9 mouse cellular contexts compared by ENCODE assay signal in the genomic region with DNA sequence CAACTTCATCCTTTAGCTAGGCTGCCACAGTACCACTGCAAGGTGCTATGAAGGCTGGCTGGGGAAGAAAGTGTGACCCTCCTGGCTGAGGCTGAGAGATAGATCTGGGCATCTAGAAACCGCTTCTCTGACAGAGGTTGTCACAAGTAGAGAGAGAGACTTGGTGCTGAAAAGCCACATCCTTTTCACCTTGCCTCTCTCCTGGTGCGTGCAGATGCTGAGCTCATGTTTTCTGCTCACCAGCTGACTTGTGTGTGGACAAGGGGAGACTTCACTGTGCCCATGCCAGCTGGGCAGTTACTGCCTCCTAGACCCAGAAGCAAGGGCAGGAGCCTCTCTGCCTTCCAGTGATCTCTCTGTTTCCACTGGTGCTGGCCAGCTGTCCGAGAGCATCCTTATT. TPM values are rescaled to one million over a fixed set of nuclear protein-coding genes. Genes with fewer than 3 reads are reported as not detected.
DNase-seq lines count a peak whose midpoint lies in the region; ATAC-seq lines count a peak whose summit lies in the region.
"Had no signal": no experiment of that assay in that cellular context is flagged by ENCODE, and none has a peak within 500 bp of the region (broad histone marks: within the 10 kb centered on the region; RNA-seq: fewer than 3 reads in every experiment).

No protein-coding gene starts in this region.

- no peak for DNase-seq in heart, postnatal 25 days (ENCODE audit: low spot score)
- DNase-seq in CD8-positive naive resting alpha-beta T cell, adult 2 months (ENCODE audit: low read depth in 2 of 2, low spot score in 2 of 2), result peak; percentile 46 to 52
- DNase-seq in natural killer cell, adult 2 months (ENCODE audit: low spot score in 2 of 2), result peak; percentile 50 to 55
- no peak for DNase-seq in cerebellum, adult 11-12 months
- DNase-seq in adrenal gland, postnatal 10 days, result no peak
- DNase-seq in spleen, adult 12 weeks (ENCODE audit: low spot score), result no peak
- DNase-seq: cerebellum, adult 8-10 months had no signal

- no peaks in the 10 kb centered on the region for H3K9me3 ChIP-seq in heart, embryonic 13.5 days
- H3K9me3 ChIP-seq in hindbrain, embryonic 16.5 days (ENCODE audit: control insufficient read depth, low read length), result no peaks in the 10 kb centered on the region

- H3K4me1 ChIP-seq in heart, embryonic 13.5 days, result peaks cover 77% of the 10 kb centered on the region
- peaks cover 14% of the 10 kb centered on the region for H3K4me1 ChIP-seq in hindbrain, embryonic 16.5 days (ENCODE audit: control insufficient read depth, insufficient read depth, low read depth, low read length)

- peak overlapping the region; percentile 90 for H3K4me2 ChIP-seq in heart, embryonic 13.5 days
- peak overlapping the region; percentile 97 for H3K4me2 ChIP-seq in hindbrain, embryonic 16.5 days (ENCODE audit: low read length)

- no peaks in the 10 kb centered on the region for H3K27me3 ChIP-seq in heart, embryonic 13.5 days (replicated peaks)
- no peaks in the 10 kb centered on the region for H3K27me3 ChIP-seq in hindbrain, embryonic 16.5 days (replicated peaks; ENCODE audit: control insufficient read depth, insufficient read depth, low read length)

- no peak for ATAC-seq in heart, embryonic 13.5 days (ENCODE audit: extremely low read depth, insufficient number of reproducible peaks, low FRiP score, low TSS enrichment)
- ATAC-seq in hindbrain, embryonic 16.5 days, result no peak

- peak overlapping the region; percentile 38 for H3K27ac ChIP-seq in heart, embryonic 13.5 days (replicated peaks)
- 0 out of 2 replicates have a peak overlapping the region, but pooled peaks have one; percentile 23 for H3K27ac ChIP-seq in hindbrain, embryonic 16.5 days (ENCODE audit: low read depth, low read length)

- intact Hi-C loops in heart, postnatal 25 days (cut with DNase I), result loop anchor here (5.0 kb wide), 2 partner anchors 40 to 125 kb away; no protein-coding TSS in a partner anchor

- H3K9ac ChIP-seq in heart, embryonic 13.5 days, result peak overlapping the region; percentile 99
- peak overlapping the region; percentile 25; the same call in 1 of the 2 replicates for H3K9ac ChIP-seq in hindbrain, embryonic 16.5 days (ENCODE audit: low read depth, low read length)

- WGBS in heart, embryonic 13.5 days, result 49% methylated on average over 3 of the region's 3 CpGs
- 58% methylated on average over 3 of the region's 3 CpGs for WGBS in hindbrain, embryonic 16.5 days

- H3K4me3 ChIP-seq in heart, embryonic 13.5 days, result peak overlapping the region; percentile 95
- H3K4me3 ChIP-seq in hindbrain, embryonic 16.5 days (ENCODE audit: low read length), result no peak overlapping the region

- H3K36me3 ChIP-seq in heart, embryonic 13.5 days, result peaks cover 15% of the 10 kb centered on the region
- no peaks in the 10 kb centered on the region for H3K36me3 ChIP-seq in hindbrain, embryonic 16.5 days (ENCODE audit: control insufficient read depth, insufficient read depth, low read length)

RNA-seq across cellular contexts. Expression of gene Heg1, which starts 3.6 kb away (rescaled TPM):
- polyA plus RNA-seq in heart, embryonic 13.5 days (2015; fragmentation: Nextera tagmentation; extraction: Ambion mirVana), result 32.3 and 33.7 TPM in 2 replicates
- 100 to 1,000 TPM; 155 to 170 TPM for total RNA-seq in heart, postnatal 25 days (2021)
- 7.2 and 10.0 TPM in 2 replicates for polyA plus RNA-seq in hindbrain, embryonic 16.5 days (2015; fragmentation: Nextera tagmentation; extraction: Ambion mirVana)
- 10 to 100 TPM; 83.8 to 95.3 TPM for total RNA-seq in adrenal gland, postnatal 10 days (2021)

Comparison
In these comparisons a context has a peak if more than half of its experiments do, and no peak if none do; other contexts are left out.
1. DNase-seq: peak in CD8-positive naive resting alpha-beta T cell, adult 2 months (2 of 2) and natural killer cell, adult 2 months (2 of 2); none in heart, postnatal 25 days (single experiment), cerebellum, adult 11-12 months (single experiment), adrenal gland, postnatal 10 days (single experiment) and spleen, adult 12 weeks (single experiment).